Mouse (Mus musculus) forebrain, embryonic 10.5 days (tissue): ENCODE results near the gene Slc19a1. TPM values are rescaled to one million over a fixed set of nuclear protein-coding genes. Genes with fewer than 3 reads are reported as not detected.

ENCODE experiments used
- DNase-seq: peaks from one replicate; pipeline ENCODE4 v3.0.0-alpha.2; 2017; ENCODE audit warnings: low spot score; ENCODE audit errors: extremely low spot score
- H3K27ac ChIP-seq: fragments of 300-500 bp; sonication (generic); 2 replicates; pipeline ENCODE4 v1.5.1; 2016; ENCODE audit warnings: mild to moderate bottlenecking
- H3K27me3 ChIP-seq: fragments of 300-500 bp; sonication (generic); 2 replicates; pipeline ENCODE4 v1.6.1; 2016; ENCODE audit warnings: mild to moderate bottlenecking; ENCODE audit not compliant: poor library complexity, severe bottlenecking
- H3K36me3 ChIP-seq: fragments of 300-500 bp; sonication (generic); replicated peaks from 2 replicates; pipeline ENCODE4 v1.6.1; 2016; ENCODE audit warnings: mild to moderate bottlenecking, moderate library complexity
- H3K4me1 ChIP-seq: fragments of 300-500 bp; sonication (generic); 2 replicates; pipeline ENCODE4 v1.6.1; 2016
- H3K4me3 ChIP-seq: fragments of 300-500 bp; sonication (generic); 2 replicates; pipeline ENCODE4 v1.5.1; 2016; ENCODE audit warnings: mild to moderate bottlenecking, moderate library complexity
- H3K9me3 ChIP-seq: fragments of 300-500 bp; sonication (generic); 2 replicates; pipeline ENCODE4 v1.6.1; 2016; ENCODE audit warnings: mild to moderate bottlenecking, moderate library complexity
- WGBS: fragments of 180-500 bp; shearing (Covaris S2); methylation state at CpG from one replicate; pipeline ENCODE4 v1.1.7; 2016; 5-methylcytosine and 5-hydroxymethylcytosine counted together
- polyA plus RNA-seq: library from polyadenylated mRNA; unstranded; fragments of >200 nt; fragmentation: Nextera tagmentation; extraction: Ambion mirVana; gene quantifications from 2 replicates; pipeline ENCODE4 v1.2.1, GENCODE M21; 2016

Slc19a1 gene
- polyA plus RNA-seq, 1 experiment from 2014 or later: 44.4 TPM

GRCm38 (mm10) chr10:77082921-77083320 is 50.9 kb downstream of the Slc19a1 start:
- Histone ChIP-seq H3K36me3 (peaks cover 79% of the 10 kb centered on the region), H3K27me3 (no peaks in the 10 kb centered on the region), H3K9me3 (no peaks in the 10 kb centered on the region), H3K4me1 (no peaks in the 10 kb centered on the region), H3K27ac (no peak overlapping the region), H3K4me3 (no peak overlapping the region)
- WGBS: 83% methylated on average over 5 of the region's 5 CpGs
- DNase-seq: no peak

GRCm38 (mm10) chr10:77084568-77084967 is 52.5 kb downstream of the Slc19a1 start:
- Histone ChIP-seq H3K27me3 (no peaks in the 10 kb centered on the region), H3K9me3 (no peaks in the 10 kb centered on the region), H3K36me3 (peaks cover 80% of the 10 kb centered on the region), H3K4me3 (no peak overlapping the region), H3K4me1 (peaks cover 5% of the 10 kb centered on the region), H3K27ac (no peak overlapping the region)
- 78% methylated on average over 1 of the region's 1 CpGs for WGBS
- no peak for DNase-seq

DNA sequence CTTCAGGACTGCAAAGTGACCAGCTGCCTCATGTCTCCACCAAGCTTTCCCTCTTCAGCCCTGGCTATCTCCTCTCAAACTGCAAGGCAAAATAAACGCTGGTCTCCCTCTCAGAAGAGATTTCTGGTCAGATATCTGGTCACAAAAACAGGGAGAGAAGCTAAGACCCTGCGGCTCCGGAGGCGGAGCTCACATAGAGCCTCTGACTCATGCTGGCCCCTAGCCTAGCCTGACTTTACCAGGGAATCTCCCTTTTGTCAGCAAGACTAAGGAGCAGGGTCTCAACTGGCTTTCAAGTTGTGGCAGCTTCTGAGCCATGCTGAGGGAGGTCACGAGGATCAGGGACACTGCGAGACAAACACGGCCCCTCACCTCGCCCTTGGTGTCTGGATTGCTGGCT is 57.3 kb downstream of the Slc19a1 start:
- H3K4me3 ChIP-seq: no peak overlapping the region
- H3K36me3 ChIP-seq: peaks cover 90% of the 10 kb centered on the region
- WGBS: 56% methylated on average over 8 of the region's 8 CpGs
- no peaks in the 10 kb centered on the region for H3K27me3 ChIP-seq
- no peak for DNase-seq
- H3K9me3 ChIP-seq: peaks cover 11% of the 10 kb centered on the region; the same call in 1 of the 2 replicates
- peaks cover 17% of the 10 kb centered on the region for H3K4me1 ChIP-seq
- peak overlapping the region; percentile 46; the same call in 1 of the 2 replicates for H3K27ac ChIP-seq

GRCm38 (mm10) chr10:77090063-77090462 is 58.0 kb downstream of the Slc19a1 start:
- H3K27me3 ChIP-seq: no peaks in the 10 kb centered on the region
- peaks cover 90% of the 10 kb centered on the region for H3K36me3 ChIP-seq
- H3K4me1 ChIP-seq: peaks cover 18% of the 10 kb centered on the region
- DNase-seq: no peak
- peaks cover 11% of the 10 kb centered on the region; the same call in 1 of the 2 replicates for H3K9me3 ChIP-seq
- no peak overlapping the region for H3K4me3 ChIP-seq
- H3K27ac ChIP-seq: no peak overlapping the region
- 86% methylated on average over 5 of the region's 5 CpGs for WGBS

- WGBS: 91% methylated on average over 4 of the region's 4 CpGs
Observed at GRCm38 (mm10) chr10:77091538-77092097, 59.6 kb downstream of the Slc19a1 start.

DNA sequence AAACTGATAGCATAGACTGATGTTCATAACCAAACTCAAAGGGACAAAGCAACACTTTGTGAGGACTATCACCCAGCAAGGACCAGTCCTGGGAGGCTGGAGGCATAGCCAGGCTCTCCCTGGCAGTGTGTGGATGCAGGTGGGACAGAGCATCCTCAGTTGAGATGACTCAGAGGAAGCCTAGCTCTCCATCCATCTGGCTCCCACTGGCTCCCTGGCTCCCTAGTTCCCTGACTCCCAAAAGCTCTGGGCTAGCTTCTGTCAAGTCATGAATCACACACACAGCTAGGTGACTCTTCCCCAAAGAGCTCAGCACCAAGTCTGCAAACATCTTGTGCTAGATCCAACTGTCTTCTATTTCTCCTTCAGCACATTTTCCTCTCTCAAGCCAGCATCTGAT is 61.8 kb downstream of the Slc19a1 start:
- H3K4me1 ChIP-seq: peaks cover 38% of the 10 kb centered on the region
- peaks cover 11% of the 10 kb centered on the region; the same call in 1 of the 2 replicates for H3K9me3 ChIP-seq
- H3K27ac ChIP-seq: no peak overlapping the region
- no peak overlapping the region for H3K4me3 ChIP-seq
- peaks cover 68% of the 10 kb centered on the region for H3K36me3 ChIP-seq
- no peaks in the 10 kb centered on the region for H3K27me3 ChIP-seq
- no peak for DNase-seq

More at GRCm38 (mm10) chr10:77091538-77092097, 59.6 kb downstream of the Slc19a1 start:
- H3K27ac ChIP-seq: no peak overlapping the region
- H3K4me3 ChIP-seq: no peak overlapping the region
- no peak for DNase-seq
- H3K36me3 ChIP-seq: peaks cover 90% of the 10 kb centered on the region
- peaks cover 11% of the 10 kb centered on the region; the same call in 1 of the 2 replicates for H3K9me3 ChIP-seq
- peaks cover 20% of the 10 kb centered on the region for H3K4me1 ChIP-seq
- no peaks in the 10 kb centered on the region for H3K27me3 ChIP-seq

DNA sequence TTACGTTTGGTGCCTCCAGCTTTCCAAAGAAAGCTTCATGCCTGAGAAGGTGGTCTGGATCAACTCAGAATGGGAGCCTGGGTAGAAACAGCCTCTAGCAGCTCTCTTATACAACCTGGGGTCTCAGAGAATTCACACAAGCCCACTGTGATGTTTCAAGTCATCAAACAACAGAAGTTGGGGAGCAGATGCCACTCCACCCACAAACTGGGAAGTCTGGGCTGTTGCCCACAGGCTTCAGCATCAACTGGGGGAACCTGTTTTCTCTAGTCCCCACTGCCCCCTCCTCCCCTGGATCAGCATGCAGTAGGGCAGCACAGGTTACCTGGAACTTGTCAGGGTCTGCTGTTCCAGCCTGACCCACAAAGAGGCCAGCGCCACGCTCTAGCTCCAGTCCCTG is 63.6 kb downstream of the Slc19a1 start:
- 94% methylated on average over 3 of the region's 3 CpGs for WGBS
- H3K27me3 ChIP-seq: no peaks in the 10 kb centered on the region
- H3K4me1 ChIP-seq: peaks cover 26% of the 10 kb centered on the region
- H3K36me3 ChIP-seq: peaks cover 58% of the 10 kb centered on the region
- H3K27ac ChIP-seq: no peak overlapping the region
- H3K4me3 ChIP-seq: no peak overlapping the region
- peaks cover 11% of the 10 kb centered on the region; the same call in 1 of the 2 replicates for H3K9me3 ChIP-seq
- no peak for DNase-seq

DNA sequence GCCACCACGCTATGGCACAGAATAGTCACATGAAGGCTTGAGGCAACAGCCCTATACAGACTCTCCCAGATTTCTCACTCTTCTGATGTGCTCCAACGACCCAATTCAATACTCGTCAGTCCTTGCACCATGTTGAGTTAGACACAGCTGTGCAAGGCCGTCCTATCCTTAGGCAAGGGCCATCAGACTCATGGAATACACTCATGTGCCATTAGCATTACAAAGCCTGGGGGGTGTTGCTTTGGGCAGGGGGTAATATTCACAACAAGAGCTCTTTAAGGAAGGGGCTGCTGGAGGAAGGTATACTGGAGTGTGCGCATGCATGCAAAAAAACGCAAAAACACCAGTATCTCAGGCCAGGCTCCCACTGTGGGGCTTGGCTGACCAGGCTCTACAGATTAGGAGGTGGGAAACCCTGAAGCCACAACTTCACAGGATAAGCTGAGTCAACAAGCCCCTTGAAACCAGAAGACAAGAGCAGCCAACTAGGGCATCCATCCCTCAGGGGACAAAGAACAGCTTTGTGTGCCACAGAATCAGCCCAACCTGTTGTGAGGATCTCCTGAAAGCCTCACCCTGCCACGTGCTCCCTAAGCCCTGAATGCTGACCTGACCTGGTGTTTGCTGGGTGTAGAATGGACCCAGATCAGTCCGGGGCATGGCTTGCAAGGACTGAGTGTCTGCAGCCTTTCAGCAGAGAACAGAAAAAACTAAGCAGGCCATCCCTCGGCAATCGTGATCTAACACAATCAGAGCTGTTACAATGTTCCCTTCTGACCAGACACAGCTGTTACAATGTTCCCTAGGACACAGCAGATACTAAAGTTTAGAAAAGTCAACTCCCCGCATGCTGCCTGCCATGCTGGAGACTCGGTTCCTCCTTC is 65.2 kb downstream of the Slc19a1 start:
- Histone ChIP-seq H3K36me3 (peaks cover 43% of the 10 kb centered on the region), H3K4me3 (no peak overlapping the region), H3K27me3 (no peaks in the 10 kb centered on the region), H3K9me3 (peaks cover 11% of the 10 kb centered on the region; the same call in 1 of the 2 replicates), H3K4me1 (peaks cover 25% of the 10 kb centered on the region), H3K27ac (peak overlapping the region; percentile 70)
- no peak for DNase-seq
- 71% methylated on average over 12 of the region's 12 CpGs for WGBS

DNA sequence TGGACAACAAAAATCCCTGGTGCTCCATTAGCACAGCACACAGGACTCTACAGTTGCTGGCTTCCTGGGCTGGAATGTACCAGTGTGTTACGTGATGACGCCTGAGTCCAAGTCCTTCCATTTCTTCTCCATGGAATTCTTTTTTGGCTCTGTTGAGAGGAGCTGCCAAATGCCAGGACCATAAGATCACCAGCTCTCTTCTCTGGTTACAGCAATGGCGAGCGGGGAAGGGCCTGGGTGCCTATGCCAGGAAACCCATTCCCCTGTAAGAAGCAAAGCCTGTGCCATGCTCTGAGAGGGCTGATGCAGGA is 65.8 kb downstream of the Slc19a1 start:
- 86% methylated on average over 4 of the region's 4 CpGs for WGBS
- Histone ChIP-seq H3K36me3 (peaks cover 37% of the 10 kb centered on the region), H3K9me3 (peaks cover 7% of the 10 kb centered on the region; the same call in 1 of the 2 replicates), H3K4me1 (peaks cover 25% of the 10 kb centered on the region), H3K27ac (peak overlapping the region; percentile 70), H3K27me3 (no peaks in the 10 kb centered on the region), H3K4me3 (no peak overlapping the region)
- no peak for DNase-seq

GRCm38 (mm10) chr10:77098619-77099018 is 66.6 kb downstream of the Slc19a1 start:
- no peak overlapping the region for H3K4me3 ChIP-seq
- H3K27me3 ChIP-seq: no peaks in the 10 kb centered on the region
- no peaks in the 10 kb centered on the region; the same call in 1 of the 2 replicates for H3K9me3 ChIP-seq
- DNase-seq: no peak
- peaks cover 25% of the 10 kb centered on the region for H3K4me1 ChIP-seq
- H3K27ac ChIP-seq: no peak overlapping the region
- peaks cover 29% of the 10 kb centered on the region for H3K36me3 ChIP-seq
- whole genome bisulfite sequencing: 88% methylated on average over 2 of the region's 2 CpGs

- DNase-seq: no peak
- H3K4me1 ChIP-seq: peaks cover 30% of the 10 kb centered on the region
- no peaks in the 10 kb centered on the region for H3K27me3 ChIP-seq
- H3K27ac ChIP-seq: no peak overlapping the region
- WGBS: 85% methylated on average over 4 of the region's 4 CpGs
- H3K36me3 ChIP-seq: peaks cover 18% of the 10 kb centered on the region
- no peaks in the 10 kb centered on the region for H3K9me3 ChIP-seq
- no peak overlapping the region for H3K4me3 ChIP-seq
Observed at GRCm38 (mm10) chr10:77099777-77100176, 67.7 kb downstream of the Slc19a1 start.

DNA sequence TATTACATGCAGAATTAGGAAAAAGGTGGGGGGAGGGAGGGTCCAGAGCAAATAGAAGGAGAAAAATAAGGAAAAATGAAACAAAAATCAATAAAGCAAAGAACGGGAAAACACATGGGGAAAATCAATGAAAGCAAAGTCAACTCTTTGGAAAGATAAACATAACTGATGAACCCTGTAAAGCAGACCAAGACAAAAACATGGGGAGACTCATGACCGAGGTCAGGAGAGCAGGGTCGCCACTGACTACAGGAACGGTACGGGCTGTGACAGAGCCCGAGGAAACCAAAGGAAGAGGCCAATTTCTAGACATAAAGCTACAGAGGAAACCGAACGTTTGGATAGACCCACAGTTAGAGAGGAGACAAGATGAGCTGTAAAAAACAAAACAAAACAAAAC is 71.6 kb downstream of the Slc19a1 start:
- DNase-seq: no peak

GRCm38 (mm10) chr10:77104327-77104726 is 72.3 kb downstream of the Slc19a1 start:
- no peaks in the 10 kb centered on the region for H3K27me3 ChIP-seq

More for the DNA sequence above, 71.6 kb downstream of the Slc19a1 start:
- Histone ChIP-seq H3K27me3 (no peaks in the 10 kb centered on the region), H3K9me3 (no peaks in the 10 kb centered on the region), H3K4me1 (peaks cover 9% of the 10 kb centered on the region; the same call in 1 of the 2 replicates), H3K27ac (no peak overlapping the region), H3K4me3 (no peak overlapping the region), H3K36me3 (peaks cover 7% of the 10 kb centered on the region; the same call in 1 of the 2 replicates)
- 81% methylated on average over 8 of the region's 8 CpGs for WGBS

More at GRCm38 (mm10) chr10:77104327-77104726, 72.3 kb downstream of the Slc19a1 start:
- Histone ChIP-seq H3K36me3 (peaks cover 7% of the 10 kb centered on the region; the same call in 1 of the 2 replicates), H3K4me3 (no peak overlapping the region), H3K9me3 (no peaks in the 10 kb centered on the region), H3K4me1 (peaks cover 9% of the 10 kb centered on the region; the same call in 1 of the 2 replicates), H3K27ac (no peak overlapping the region)
- no peak for DNase-seq
